Mouse (Mus musculus) T-helper 1 cell (primary cell): Measurements from ENCODE around the gene Fam185a.

ENCODE experiments used
- in situ Hi-C: fragments of 300-600 bp; cut with MboI, MseI; formaldehyde crosslinking; loops from one replicate; pipeline ENCODE4 v1.15.1; 2025; ENCODE audit warnings: high pct_unique_total_duplicates

Fam185a gene

DNA sequence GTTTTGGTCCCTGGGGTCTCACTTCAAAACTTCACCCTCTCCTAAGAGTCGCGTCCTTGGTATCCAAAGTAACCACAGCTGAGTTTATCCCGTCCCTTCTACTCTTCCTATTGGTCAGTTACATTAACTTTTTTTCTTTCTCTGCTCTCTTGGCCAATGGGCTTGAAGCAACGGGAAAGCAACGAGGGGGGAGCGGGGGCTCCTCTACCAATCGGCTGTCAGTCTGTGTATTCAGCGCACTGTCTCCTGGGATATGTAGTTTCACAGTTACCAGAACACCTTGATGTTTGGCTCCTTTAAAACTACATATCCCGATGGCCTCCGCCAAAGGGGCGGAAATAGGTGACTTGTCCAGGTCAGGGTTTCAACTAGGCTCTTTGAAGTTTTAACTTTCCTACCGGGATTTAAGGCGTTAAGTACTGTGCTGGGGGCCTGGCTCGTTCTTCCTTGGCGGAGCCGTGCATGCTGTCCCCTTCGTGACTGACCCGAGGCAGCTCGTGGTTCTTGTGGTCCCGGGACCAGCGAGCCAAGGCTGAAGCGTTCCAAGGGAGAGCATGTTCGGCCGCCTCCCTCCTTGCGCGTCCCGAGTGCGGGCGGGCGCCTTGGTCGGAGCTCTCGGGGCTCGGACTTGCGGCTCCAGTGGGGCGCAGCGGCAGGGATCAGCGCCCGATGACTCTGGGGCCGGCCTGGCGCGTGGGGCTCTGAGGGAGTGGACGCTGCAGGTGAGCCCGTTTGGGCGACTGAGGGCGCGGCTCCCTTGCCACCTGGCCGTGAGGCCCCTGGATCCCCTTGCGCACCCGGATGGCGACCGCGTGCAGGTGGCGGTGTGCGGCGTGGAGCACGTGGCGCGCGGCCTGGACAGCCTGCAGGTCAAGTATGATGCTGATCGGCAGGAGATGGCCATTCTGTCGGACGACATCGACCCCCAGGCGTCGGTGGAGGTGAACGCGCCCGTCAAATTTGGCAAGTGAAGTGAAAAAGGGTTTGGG, at the start of gene Fam185a, which contains the start of gene Ccdc146:
Fam185a (plus strand) TSS at position 345 of the 989 bp plus-strand sequence.
Ccdc146 (minus strand) TSS at position 64 of the 989 bp plus-strand sequence.
- in situ Hi-C loops, result loop anchor here (10.0 kb wide), 1 partner anchor 220 kb away; the partner anchor contains the start of genes Armc10 and Fbxl13

DNA sequence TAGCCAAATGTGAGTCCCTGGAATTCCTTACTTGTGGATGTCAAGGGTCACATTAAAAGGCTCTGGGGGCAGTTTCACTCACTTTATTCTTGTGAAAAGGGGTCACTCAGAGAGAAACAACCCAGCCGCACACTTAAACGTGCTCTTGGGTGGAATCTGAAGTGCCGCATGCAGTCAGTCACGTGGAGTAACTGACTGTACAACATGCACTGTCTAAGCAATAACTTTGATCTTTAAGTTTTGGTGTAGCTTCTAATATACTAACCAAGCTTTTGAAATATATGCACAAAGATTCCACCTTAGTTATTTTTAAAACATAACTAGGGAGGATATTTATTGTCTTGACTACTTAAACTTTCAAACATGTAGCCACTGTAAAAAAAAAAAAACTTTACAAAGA, 47.8 kb upstream of the Fam185a start:
- in situ Hi-C loops, result no loop called here

DNA sequence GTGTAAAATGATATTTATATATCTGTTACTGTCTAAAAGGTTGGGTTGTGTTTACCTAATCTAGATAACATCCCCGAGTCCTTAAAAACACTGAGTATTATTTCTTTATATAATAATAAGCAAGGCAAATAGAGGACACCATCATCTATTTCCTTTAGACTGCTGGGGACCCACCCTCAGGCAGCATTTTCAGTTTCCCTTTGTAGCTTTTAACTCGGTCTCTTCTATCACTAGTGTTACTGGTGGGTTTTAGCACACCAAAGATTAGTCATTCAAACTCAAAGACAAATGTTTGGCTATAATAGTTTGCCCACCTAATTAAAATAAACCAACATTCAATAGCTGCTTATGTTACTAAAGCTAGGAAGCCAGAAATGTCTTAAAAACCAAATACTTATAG, 46.4 kb upstream of the Fam185a start:
- in situ Hi-C loops, result no loop called here

DNA sequence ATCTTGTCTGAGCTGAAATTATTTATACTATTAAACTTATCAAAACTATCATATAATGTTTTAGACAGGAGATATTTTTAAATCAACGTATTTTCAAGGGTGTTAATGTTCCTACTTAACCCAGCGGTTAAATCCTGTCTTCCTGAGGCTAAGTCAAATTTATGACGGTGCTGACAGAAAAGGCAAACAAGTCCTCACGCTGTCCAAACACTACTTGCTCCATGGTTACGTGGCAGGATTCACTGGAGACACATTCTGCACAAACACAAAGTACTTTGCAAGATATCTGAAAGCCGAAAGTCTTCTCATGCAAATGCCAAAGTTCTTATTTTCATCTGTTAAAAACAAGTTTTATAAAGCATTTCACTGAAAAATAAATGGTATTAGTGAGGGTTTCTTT, 42.8 kb upstream of the Fam185a start:
- in situ Hi-C loops, result no loop called here

DNA sequence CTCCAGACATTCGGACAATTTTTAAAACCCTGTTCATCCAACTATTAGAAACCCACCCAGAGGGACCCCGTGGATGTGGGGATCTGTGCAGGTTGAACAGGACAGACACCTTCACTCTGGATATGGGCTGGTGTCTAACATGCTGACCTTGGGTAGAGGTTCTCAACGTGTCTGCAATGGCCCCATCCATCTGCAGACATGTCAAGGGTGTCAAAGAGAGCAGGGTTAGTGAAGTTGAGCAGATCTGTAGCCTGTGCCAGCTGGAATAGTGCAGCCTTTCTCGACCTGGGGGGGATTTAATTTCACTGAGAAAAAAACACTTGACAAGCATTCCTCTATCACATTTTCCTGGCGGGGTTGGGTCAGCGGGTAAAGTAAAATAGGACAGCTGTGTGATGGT, 42.1 kb upstream of the Fam185a start:
- in situ Hi-C loops, result no loop called here

DNA sequence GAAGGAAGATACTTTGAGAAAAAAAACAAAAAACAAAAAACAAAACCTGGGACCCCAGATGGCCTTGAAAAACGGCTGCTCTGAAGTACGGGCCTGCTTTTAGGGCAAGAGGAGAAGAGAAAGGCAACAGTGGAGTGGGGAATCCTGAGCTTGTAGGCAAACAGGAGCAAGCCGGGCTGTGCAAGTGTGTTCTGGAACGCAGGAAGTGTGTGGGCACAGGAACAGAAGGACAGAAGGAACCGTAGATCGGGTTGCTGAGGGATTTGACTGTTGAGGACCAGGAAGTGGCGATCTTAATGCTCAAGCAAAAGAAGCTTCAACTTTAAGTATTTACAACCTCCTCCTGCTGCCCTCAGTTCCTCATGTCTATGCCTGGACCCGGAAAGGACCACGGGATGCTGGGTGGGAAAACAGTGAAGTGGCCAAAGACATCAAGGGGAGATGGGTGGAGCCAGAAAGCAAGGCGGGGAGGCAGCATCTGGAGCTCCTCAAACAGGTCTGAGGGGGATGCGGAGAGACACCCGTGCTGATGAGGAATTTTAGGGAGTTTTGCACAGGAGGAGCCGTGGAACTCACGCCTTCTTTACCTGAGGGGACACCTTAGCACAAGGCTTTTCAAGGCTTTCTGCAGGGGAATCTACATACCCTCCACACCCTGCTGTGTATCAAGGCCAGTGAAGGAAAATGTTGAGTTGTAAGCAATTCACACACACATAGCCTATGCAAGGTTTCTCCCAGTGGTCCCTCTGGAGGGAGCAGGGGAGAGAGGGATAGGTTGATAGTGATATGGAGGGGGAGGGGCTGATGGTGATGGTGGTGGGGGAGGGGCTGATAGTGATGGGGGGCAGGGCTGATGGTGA, 41.1 kb upstream of the Fam185a start:
- in situ Hi-C loops, result no loop called here

DNA sequence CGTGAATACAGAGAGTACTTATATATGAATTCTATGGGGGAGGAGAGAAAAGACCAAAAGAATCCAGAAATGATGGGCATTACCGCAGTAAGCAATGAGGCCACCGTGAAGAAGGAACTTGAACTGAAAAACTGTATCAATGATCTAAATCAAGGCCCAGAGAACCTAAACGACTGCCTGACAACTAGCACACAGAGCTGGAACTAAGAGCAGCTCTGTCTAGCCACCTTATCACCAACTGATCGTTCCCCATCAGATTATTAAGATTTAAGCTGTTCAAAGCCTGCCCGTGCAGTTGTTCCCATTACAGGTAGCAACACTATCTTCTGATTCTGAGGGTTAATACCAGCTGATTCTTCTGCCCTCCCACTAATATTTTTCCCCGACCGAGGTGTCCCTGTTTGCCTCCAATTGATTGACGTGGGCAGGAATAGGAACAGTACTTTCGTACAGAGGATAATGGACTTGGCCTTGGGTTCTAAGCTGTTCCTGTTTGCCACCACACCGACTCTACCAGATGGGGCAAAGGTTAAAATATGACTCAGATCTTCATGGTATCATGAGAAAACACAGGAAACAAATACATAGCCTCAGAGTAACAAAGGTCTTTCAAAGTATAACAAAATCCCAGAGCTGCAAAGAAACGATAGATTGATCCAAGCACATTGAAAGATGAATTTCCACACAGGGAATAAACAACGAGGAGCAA, 40.4 kb upstream of the Fam185a start:
- in situ Hi-C loops, result no loop called here

DNA sequence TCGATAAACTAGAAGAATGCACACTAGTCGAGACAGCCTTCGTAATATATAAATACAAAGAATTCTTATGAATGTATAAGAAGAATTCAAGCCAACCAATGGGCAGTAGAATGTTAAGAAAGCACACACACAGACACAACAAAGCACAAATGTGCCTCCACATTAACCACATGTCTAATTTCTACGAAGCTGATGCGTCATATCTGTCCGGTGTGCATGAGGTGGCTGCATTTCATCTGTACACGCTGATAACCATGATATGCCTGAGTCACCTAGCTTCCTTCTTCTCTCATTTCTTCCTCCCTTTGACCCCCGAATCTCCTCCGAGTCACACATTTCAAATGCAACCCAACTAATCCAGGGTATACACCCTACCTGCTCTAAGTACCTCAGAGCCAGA, 39.8 kb upstream of the Fam185a start:
- in situ Hi-C loops, result no loop called here

DNA sequence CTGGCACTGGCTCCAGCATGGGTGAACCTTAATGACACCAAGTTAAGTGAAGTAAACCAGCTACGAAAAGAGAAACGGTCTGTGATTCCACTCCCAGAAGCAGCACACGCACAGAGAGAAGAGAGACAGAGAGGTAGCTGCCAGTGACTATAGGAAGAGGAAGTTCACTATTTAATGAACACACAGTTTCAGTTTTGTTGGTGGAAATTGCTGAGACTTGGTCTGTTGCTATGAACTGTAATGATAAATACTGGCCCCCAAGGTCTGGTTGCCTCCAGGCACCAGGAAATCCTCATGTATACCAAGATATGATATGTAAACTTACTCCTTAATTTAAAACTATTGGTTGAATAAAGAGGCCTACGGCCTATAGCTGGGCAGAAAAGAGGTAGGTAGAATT, 38.3 kb upstream of the Fam185a start:
- in situ Hi-C loops, result no loop called here

DNA sequence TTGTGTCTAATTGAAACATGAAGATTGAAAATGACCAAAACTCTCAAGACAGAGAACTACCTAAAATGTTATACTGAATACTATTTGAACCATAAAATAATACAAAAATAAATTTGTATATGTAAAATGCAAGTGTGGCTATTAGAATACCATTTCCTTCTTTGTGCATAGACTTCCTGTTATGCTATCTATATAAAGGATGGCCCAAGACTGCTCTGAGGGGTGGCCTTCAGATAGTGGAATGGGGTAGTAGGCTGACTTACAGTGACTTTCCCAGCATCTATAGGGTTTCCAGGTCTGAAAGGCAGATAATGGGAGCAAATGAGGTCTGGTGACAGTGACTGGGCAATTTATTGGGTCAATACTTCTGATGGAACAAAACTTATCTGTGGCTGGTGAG, 37.4 kb upstream of the Fam185a start:
- in situ Hi-C loops, result no loop called here

DNA sequence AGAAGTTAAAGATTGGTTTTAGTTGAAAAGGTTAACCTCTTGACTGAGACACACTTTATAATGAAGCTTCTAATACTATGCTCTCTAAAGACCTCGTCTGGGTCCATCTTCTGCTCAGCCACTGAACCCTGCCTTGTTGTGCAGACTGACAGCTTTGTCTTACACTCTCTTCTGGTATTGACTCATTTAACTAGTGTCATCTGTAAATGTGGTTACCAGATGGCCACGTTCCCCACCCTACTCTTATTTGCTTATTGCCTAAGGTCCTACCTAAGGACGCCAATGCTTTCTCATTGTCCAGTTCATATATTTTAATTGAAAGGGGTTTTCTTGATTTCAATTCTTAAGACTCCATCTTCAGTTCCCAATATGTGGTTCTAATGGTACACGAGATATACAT, 35.9 kb upstream of the Fam185a start:
- in situ Hi-C loops, result no loop called here

DNA sequence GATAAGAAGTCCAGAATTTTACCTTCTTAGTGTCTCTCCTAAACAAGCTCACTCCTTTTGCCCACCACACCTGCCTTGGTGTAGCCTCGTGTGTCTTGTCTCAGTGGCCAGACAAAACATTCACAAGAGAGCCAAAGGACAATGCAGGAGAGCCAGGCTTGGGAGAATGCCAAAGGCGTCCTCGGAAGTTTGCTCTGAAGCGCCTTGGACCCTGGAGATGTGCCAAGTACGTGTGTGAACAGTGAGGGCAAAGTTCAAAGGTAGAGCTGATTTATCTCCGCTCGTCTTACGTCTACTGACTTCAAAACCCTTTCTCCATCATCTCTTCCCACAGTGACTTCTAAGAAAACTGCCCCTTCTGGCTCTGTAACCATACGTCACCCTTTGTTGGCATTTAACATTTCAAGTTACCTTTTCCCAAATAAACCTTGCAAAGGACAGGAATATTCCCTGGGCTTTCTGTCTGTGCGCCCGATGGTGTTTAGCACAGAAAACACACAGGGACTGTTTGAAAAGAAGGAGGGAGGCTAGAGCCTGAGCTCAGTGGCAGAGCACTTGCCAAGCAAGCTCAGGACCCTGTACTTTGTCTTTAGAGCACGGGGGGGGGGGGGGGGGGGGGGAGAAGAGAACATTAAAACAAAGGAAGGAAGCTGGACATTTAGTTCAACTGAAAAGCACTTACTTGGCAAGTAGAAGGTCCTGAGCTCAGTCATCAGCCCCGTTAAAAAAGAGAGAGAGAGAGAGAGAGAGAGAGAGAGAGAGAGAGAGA, 33.0 kb upstream of the Fam185a start:
- in situ Hi-C loops, result no loop called here

DNA sequence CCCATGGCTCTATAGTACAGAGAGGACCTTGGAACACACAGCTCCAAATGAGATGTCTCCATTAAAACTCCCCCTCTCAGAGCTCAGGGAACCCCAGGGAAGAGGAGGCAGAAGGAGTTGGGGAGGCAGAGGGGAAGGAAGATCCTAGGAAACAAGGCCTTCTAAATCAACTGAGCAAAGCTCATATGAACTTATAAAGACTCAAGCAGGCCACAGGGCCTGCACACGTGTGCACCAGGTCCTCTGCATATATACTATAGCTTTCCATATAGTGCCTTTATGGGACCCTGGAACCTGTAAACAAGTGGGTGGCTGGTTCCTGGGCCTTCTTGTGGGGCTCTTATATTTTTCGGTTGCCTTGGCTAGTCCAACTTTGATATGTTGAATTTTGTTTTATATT, 30.2 kb upstream of the Fam185a start:
- in situ Hi-C loops, result no loop called here

DNA sequence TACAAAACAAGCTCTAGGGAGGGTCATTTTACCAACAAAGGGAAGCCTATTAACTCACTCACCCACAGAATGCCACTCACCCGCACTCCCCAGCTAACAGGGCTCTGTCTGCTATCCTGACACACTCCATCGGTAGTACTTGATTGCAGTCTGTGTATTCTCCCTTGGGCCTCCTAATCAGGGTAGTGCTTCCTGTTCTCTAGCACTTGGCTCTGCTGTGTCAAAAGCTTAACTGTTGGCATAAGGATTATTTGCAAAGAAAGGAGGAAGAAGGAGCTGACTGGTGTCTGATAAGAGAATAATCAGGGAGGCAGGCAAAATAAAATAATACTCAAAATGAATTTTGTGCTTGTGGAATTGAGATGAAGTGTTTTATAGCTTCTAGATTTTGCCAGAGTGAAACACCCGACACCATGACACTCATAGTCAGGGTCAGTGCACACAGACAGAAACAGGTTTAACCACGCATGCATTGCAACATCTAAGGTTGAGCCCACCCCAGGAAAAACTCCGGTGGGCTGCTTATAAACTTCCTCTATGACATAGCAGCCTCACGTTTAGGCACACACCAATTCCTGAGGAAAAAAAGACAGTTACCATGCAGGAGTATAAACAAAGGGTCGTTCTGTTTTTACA, 29.4 kb upstream of the Fam185a start:
- in situ Hi-C loops, result no loop called here

DNA sequence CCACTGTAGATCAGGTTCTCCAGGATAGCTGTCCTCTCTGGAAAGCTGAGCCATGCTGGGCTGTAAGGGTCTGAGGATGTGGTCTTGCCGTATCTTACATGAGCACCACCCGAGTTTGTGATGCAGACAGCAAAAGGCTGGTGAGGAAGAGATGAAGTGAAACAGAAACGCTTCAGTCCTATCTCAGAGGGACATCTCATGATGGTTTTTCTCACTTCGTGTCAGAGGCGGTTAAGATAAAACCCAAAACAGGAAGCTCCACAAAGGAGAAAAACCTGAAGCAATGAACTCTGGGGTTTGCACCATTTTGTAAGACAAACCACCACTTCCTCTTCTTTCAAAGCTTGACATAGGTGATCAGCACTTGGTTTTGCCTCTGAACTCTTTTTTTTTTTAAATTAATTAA, 13.5 kb upstream of the Fam185a start:
- in situ Hi-C loops, result no loop called here

DNA sequence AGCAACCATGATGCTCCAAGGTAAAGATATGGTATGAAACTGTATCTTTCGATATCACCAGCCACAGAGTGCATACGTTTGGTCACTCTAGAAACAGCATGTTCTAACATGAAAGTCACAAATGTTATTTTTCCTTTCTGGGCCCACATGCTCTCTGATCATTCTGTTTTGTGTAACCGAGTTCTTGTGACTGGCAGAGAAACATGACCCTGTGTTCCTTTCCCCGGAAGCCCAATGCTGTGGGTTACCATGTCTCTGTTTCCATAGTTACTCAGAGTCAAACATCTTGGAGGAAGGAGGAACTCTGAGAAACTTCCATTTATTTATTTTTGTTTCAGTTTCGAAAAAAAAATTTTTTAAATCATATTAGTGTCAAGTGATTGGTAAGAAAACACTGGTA, 12.7 kb upstream of the Fam185a start:
- in situ Hi-C loops, result no loop called here

DNA sequence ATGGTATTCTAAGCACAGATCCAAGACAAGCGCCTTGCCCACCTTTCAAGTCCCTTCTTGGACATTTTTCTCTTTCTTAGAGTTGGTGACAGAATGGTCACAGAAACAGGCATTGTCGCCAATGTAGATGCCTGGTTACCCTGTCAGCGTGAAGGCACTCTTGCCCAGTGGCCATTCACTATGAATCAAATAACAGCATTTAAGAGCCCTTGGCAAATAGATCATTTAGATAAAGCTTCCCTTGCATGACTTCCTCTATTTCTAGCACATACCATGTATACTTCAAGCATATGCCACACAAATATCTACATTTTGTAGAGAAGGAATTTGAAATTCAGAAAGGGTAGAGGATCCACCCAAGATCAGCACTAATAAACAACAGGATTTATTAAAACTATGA, 11.4 kb upstream of the Fam185a start:
- in situ Hi-C loops, result no loop called here

DNA sequence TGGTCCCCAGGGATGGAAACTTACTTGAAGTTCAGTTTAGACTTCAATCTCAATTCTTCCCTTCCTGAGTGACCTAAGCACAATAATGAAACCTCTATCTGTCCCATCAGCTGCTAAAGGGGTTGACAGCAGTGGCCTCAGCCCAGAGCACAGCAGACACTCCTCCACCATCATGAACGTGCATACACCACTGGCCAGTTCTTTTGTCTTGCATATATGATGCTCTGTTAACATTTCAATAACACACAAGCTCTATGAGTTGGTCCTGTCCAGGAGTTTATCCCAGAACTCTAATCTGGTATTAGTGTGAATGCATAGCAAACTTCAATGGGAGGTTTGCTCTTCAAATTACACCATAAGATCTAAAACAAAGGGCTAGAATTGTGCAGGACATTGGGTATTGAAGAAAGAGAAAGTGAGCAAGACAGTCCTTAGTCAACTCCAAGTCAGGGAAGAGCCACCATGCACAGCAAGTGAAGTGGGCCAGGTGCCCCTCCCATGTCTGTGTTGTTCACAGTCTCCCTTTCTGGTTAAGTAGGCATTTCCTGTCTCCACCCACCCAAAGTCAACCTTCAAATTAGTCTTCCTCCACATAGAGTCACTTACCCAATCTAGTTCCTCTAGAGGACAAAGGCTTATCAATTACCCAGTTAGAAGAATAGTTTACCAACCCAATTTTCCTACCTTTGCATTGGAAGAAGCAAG, 10.5 kb upstream of the Fam185a start:
- in situ Hi-C loops, result no loop called here

DNA sequence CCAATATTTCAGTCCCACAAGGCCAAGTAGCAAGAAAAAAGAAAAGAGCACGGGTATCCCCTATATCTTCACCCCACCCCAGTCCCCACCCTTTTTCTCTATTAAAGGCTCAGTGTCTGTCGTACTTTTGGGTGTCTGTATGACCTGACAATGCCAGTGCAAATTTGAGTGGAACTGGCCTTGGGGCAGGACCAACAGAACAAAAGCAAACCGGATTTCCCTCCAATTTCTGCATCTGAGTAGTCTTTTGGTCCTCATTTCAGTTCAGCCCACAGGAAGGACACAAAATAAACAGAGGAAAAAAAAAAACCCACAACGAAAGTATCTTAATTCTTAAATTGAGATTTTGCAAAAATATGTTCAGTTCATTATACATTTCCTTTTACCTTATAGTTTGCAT, 6.1 kb upstream of the Fam185a start:
- in situ Hi-C loops, result loop anchor here (5.0 kb wide), 2 partner anchors 86 to 156 kb away; no protein-coding TSS in a partner anchor

DNA sequence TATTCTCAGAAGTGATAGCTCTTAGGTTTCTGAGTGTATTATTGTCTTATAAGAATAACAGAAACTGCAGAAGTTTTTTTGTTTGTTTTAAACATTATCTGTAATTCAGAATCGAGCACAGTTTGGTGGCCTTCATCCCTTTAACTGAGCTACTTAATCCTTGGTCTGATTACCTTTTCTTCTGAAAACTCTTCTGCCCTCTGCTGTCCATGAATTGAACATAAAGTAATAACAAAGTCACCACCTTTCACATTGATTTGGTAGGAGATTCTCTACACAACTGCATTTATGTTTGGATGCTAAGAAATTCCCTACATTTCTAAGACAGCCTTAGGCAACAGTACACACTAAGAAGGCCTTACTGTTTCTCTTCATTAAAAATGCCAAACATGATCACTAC, 4.1 kb upstream of the Fam185a start:
- in situ Hi-C loops, result loop anchor here (10.0 kb wide), 1 partner anchor 224 kb away; the partner anchor contains the start of genes Armc10 and Fbxl13
